Mouse (Mus musculus): ENCODE data around the gene Polr2m.

Gene Polr2m

GRCm38 (mm10) chr9:71475536-71475935, 10.2 kb downstream of the Polr2m start:
- DNase-seq (ENCODE audit: low spot score in 2 of 2) = no peak

DNA sequence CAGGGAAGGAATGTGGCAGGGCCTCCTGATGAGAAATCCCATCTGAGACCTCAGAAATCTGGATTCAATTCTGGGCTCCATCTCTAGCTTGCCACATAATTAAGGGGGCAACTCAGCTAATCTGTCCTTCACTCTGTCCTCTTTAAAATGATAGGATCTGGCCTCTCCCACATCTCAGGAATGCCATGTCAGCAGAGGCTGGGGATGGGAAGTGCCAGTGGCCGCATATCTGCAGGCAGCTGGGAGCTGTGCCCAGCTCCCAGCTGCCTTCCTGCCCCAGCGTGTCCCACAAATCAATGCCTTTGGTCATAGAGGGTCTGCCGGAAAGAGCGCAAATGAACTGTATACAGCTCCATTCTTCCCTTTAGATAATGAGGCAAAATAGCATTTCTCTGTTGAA, 18.3 kb downstream of the Polr2m start:
- DNase-seq (ENCODE audit: low spot score in 2 of 2) = no peak

DNA sequence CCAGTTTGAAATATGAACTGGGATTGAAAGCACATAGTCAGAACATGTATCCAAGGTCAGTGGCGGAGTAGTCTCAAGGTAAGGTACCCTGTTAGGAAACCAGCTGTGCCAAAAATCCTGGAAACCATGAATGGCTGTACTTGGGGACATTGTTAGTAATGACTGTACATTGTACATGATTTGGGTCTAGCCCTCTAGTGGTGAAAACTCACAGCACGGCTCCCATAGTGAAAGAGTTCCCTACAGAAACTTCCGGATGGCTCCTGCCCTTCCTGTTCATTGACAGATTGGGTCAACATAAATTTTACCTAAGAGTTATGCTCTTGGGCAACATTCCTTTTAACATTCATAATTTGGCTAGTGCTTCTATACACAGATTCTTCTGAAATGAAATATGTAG, 19.6 kb downstream of the Polr2m start:
- no peak for DNase-seq (ENCODE audit: low spot score in 2 of 2)

DNA sequence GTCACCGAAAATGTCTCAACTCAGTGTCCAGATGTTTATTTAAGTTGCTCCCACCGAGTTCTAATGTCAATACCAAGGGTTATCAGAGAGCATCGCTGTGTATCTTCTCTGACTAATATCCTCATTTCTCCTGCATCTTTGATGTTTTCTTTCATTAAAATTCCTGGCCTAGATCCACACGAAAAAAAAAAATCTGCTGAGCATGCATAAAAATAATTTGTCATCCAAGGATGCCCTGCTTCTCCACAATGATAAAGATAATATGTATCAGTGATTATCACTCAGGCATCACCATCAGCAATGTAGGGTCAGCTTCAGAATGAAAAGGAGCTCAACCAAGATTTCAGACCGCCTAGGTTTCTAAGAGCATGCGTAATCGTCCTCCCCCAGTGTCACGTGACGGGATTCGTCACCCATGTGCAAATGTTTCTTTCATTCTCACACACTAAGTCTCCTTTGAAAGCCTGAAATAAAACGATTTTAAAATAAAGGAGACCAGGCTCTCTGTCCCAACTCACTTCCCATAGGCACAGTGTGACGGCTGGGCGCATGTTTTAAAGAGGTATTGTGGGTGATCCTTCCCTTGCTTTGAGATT, 22.6 kb downstream of the Polr2m start:
- no peak for DNase-seq (ENCODE audit: low spot score in 2 of 2)

DNA sequence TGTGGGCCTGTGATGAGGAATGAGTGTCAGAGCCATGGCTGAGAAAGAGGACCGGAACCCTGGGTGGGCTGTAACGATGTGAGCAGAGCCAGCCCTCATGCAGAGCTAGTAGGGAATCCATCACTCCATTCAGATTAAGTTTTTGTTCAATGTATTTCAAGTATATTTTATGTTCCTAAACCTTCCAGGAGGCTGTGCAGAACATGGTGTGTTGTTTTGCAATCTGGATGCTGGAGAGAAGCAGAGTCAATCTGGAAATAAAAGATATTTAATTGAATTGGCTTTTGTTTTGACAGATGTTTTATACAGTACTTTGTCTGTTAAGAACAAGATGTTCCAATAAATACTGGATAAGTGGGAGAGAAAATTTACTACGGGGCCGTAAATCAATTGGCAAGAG, 29.0 kb downstream of the Polr2m start:
- DNase-seq (ENCODE audit: low spot score in 2 of 2) = no peak

DNA sequence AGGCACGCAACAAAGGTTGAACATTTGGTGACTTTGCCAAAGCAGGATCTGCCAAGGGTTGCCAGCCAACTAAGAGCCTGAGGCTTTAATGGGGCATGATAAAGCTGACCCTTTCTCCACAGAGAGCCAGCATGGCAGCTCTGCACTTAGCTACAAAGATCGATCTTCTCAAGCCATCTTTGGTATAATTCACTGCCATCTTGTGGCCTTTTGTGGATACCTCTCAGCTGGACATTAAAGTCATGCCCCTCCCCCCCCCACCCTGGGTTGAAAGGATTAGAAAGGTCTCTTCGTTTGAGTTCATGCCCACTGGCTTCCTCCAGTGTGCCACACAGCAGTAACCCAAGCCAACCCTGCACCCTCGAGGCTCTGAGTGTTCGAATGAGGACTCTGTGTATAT, 31.8 kb downstream of the Polr2m start:
- no peak for DNase-seq (ENCODE audit: low spot score in 2 of 2)

DNA sequence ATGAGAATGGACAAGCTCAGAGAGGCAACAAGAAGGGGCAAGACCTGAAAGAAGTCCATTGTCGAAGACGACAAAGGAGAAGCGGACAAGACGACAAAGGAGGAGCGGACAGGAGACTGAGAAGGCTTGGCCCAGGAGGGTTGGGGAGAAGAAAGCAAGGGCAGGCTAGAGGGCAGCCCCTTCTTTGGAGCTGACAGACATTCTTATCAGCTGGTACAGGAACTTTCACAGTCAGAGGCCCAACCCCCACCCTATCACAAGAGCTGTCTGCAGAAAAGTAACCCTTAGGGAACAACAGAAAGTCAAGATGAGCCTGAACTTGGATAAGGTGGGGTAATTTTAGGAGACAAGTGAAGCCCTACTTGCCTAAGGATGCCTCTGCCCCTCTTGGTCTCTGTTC, 32.4 kb downstream of the Polr2m start:
- DNase-seq (ENCODE audit: low spot score in 2 of 2) = no peak

- DNase-seq (ENCODE audit: low spot score in 2 of 2) = no peak
Measured at GRCm38 (mm10) chr9:71450626-71451025, 35.1 kb downstream of the Polr2m start.

GRCm38 (mm10) chr9:71447573-71447972, 38.2 kb downstream of the Polr2m start:
- peak; percentile 60 to 73 for DNase-seq (ENCODE audit: low spot score in 2 of 2)

GRCm38 (mm10) chr9:71445308-71445707, 40.4 kb downstream of the Polr2m start:
- no peak for DNase-seq (ENCODE audit: low spot score in 2 of 2)

- DNase-seq (ENCODE audit: low spot score in 2 of 2) = no peak
Measured at GRCm38 (mm10) chr9:71438146-71438545, 47.6 kb downstream of the Polr2m start.
